Mouse (Mus musculus) MEL (cell line): ENCODE results near the gene Batf2. TPM values are rescaled to one million over a fixed set of nuclear protein-coding genes. Genes with fewer than 3 reads are reported as not detected.

Source experiments
- DNase-seq: peaks from one replicate; pipeline ENCODE4 v3.0.0; 2011; ENCODE audit warnings: low read depth, low spot score
- H3K27ac ChIP-seq: 2 replicates; pipeline ENCODE4 v1.5.1; 2012; ENCODE audit warnings: low read depth, mild to moderate bottlenecking, control low read depth, low read length, moderate library complexity; ENCODE audit not compliant: control insufficient read depth
- H3K27me3 ChIP-seq, 2 experiments: fragments of 150-350 bp in 1 of 2; sonication (generic) in 1 of 2; 2 replicates each; pipeline ENCODE4 v1.6.1; 2012; ENCODE audit warnings: low read length in 2 of 2, mild to moderate bottlenecking in 2 of 2, improper control_type of control experiment in 1 of 2, moderate library complexity in 1 of 2; ENCODE audit not compliant: insufficient read depth in 2 of 2, control insufficient read depth in 1 of 2
- H3K36me3 ChIP-seq, 2 experiments: 2 replicates each; pipeline ENCODE4 v1.6.1; 2012 to 2014; ENCODE audit warnings: low read length in 2 of 2, improper control_type of control experiment in 1 of 2, inconsistent platforms in 1 of 2, mild to moderate bottlenecking in 1 of 2; ENCODE audit not compliant: insufficient read depth in 2 of 2, control insufficient read depth in 1 of 2
- H3K4me1 ChIP-seq, 2 experiments: fragments of 150-350 bp in 1 of 2; sonication (generic) in 1 of 2; 2 replicates each; pipeline ENCODE4 v1.6.1; 2012; ENCODE audit warnings: low read length in 2 of 2, improper control_type of control experiment in 1 of 2, mild to moderate bottlenecking in 1 of 2; ENCODE audit not compliant: insufficient read depth in 2 of 2, control insufficient read depth in 1 of 2
- H3K4me3 ChIP-seq, 2 experiments: fragments of 150-350 bp in 1 of 2; sonication (generic) in 1 of 2; 2 replicates each; pipeline ENCODE4 v1.5.1; 2012; ENCODE audit warnings: low read depth in 2 of 2, low read length in 2 of 2, mild to moderate bottlenecking in 2 of 2, moderate library complexity in 2 of 2, control low read depth in 1 of 2, improper control_type of control experiment in 1 of 2; ENCODE audit not compliant: control insufficient read depth in 1 of 2, insufficient read depth in 1 of 2
- H3K79me2 ChIP-seq: 2 replicates; pipeline ENCODE4 v1.6.1; 2012; ENCODE audit warnings: mild to moderate bottlenecking, low read length, moderate library complexity; ENCODE audit not compliant: control insufficient read depth, poor library complexity, insufficient read depth
- H3K9ac ChIP-seq: 2 replicates; pipeline ENCODE4 v1.6.1; 2012; ENCODE audit warnings: low read depth, mild to moderate bottlenecking, control low read depth, low read length, moderate library complexity; ENCODE audit not compliant: control insufficient read depth, poor library complexity, severe bottlenecking
- H3K9me3 ChIP-seq: fragments of 150-350 bp; sonication (generic); replicated peaks from 2 replicates; pipeline ENCODE4 v1.6.1; 2012; ENCODE audit warnings: mild to moderate bottlenecking, low read length, improper control_type of control experiment, moderate library complexity; ENCODE audit not compliant: insufficient read depth
- BHLHE40 ChIP-seq: IDR thresholded peaks from 2 replicates; pipeline ENCODE4 v1.6.1; 2012; ENCODE audit warnings: low read depth, mild to moderate bottlenecking, inconsistent platforms, low read length, improper control_type of control experiment, borderline replicate concordance
- CHD2 ChIP-seq: IDR thresholded peaks from 2 replicates; pipeline ENCODE4 v1.6.1; 2011; ENCODE audit warnings: low read length, improper control_type of control experiment
- CTCF ChIP-seq, 3 experiments: IDR thresholded peaks in 2 of 3; conservative IDR thresholded peaks in 1 of 3; 2 replicates each; pipeline ENCODE4 v1.5.1; 2011 to 2012; ENCODE audit warnings: low read length in 3 of 3, low read depth in 2 of 3, mild to moderate bottlenecking in 2 of 3, improper control_type of control experiment in 1 of 3, inconsistent platforms in 1 of 3, mixed read lengths in 1 of 3, moderate library complexity in 1 of 3; ENCODE audit not compliant: control insufficient read depth in 1 of 3, insufficient read depth in 1 of 3, poor library complexity in 1 of 3, severe bottlenecking in 1 of 3
- EP300 ChIP-seq, 2 experiments: IDR thresholded peaks; 2 replicates each; pipeline ENCODE4 v1.6.1; 2011; ENCODE audit warnings: improper control_type of control experiment in 2 of 2, low read length in 2 of 2, low read depth in 1 of 2, mild to moderate bottlenecking in 1 of 2
- ETS1 ChIP-seq: IDR thresholded peaks from 2 replicates; pipeline ENCODE4 v1.6.1; 2012; ENCODE audit warnings: low read depth, mild to moderate bottlenecking, inconsistent platforms, low read length, improper control_type of control experiment, moderate library complexity
- GATA1 ChIP-seq: IDR thresholded peaks from 2 replicates; pipeline ENCODE4 v1.6.1; 2011; ENCODE audit warnings: low read depth, low read length, improper control_type of control experiment
- HCFC1 ChIP-seq: IDR thresholded peaks from 2 replicates; pipeline ENCODE4 v1.6.1; 2012; ENCODE audit warnings: low read depth, mild to moderate bottlenecking, inconsistent platforms, low read length, improper control_type of control experiment, moderate library complexity
- MAX ChIP-seq: IDR thresholded peaks from 2 replicates; pipeline ENCODE4 v1.6.1; 2011; ENCODE audit warnings: low read length, improper control_type of control experiment
- MAZ ChIP-seq: IDR thresholded peaks from 2 replicates; pipeline ENCODE4 v1.6.1; 2012; ENCODE audit warnings: low read depth, mild to moderate bottlenecking, inconsistent platforms, low read length, improper control_type of control experiment
- MEF2A ChIP-seq: IDR thresholded peaks from 2 replicates; pipeline ENCODE4 v1.6.1; 2014; ENCODE audit warnings: low read depth, mild to moderate bottlenecking, inconsistent platforms, low read length, improper control_type of control experiment; ENCODE audit not compliant: poor library complexity, insufficient replicate concordance, severe bottlenecking; ENCODE audit errors: extremely low read depth
- NRF1 ChIP-seq: IDR thresholded peaks from 2 replicates; pipeline ENCODE4 v1.6.1; 2014; ENCODE audit warnings: low read depth, mild to moderate bottlenecking, inconsistent platforms, low read length, improper control_type of control experiment, moderate library complexity; ENCODE audit not compliant: poor library complexity, insufficient read depth, severe bottlenecking
- POLR2AphosphoS2 ChIP-seq: IDR thresholded peaks from 2 replicates; pipeline ENCODE4 v1.6.1; 2011; ENCODE audit warnings: low read length, improper control_type of control experiment
- RAD21 ChIP-seq: IDR thresholded peaks from 2 replicates; pipeline ENCODE4 v1.6.1; 2011; ENCODE audit warnings: mild to moderate bottlenecking, low read depth, low read length, improper control_type of control experiment
- RCOR1 ChIP-seq: IDR thresholded peaks from 2 replicates; pipeline ENCODE4 v1.6.1; 2012; ENCODE audit warnings: low read depth, mild to moderate bottlenecking, inconsistent platforms, low read length, improper control_type of control experiment
- SIN3A ChIP-seq: IDR thresholded peaks from 2 replicates; pipeline ENCODE4 v1.6.1; 2012; ENCODE audit warnings: low read length, improper control_type of control experiment, inconsistent platforms
- SMC3 ChIP-seq: IDR thresholded peaks from 2 replicates; pipeline ENCODE4 v1.6.1; 2011; ENCODE audit warnings: low read depth, low read length, improper control_type of control experiment
- TAL1 ChIP-seq: IDR thresholded peaks from 2 replicates; pipeline ENCODE4 v1.6.1; 2012; ENCODE audit warnings: mild to moderate bottlenecking, inconsistent platforms, low read length, moderate library complexity, mixed read lengths
- TBP ChIP-seq: IDR thresholded peaks from 2 replicates; pipeline ENCODE4 v1.8.0; 2011; ENCODE audit warnings: low read depth, low read length, improper control_type of control experiment
- TCF12 ChIP-seq: IDR thresholded peaks from 2 replicates; pipeline ENCODE4 v1.6.1; 2014; ENCODE audit warnings: low read depth, mild to moderate bottlenecking, inconsistent platforms, low read length, improper control_type of control experiment, moderate library complexity
- UBTF ChIP-seq: IDR thresholded peaks from 2 replicates; pipeline ENCODE4 v1.6.1; 2012; ENCODE audit warnings: low read depth, mild to moderate bottlenecking, inconsistent platforms, low read length, improper control_type of control experiment, moderate library complexity, borderline replicate concordance; ENCODE audit not compliant: insufficient read depth
- USF1 ChIP-seq: IDR thresholded peaks from 2 replicates; pipeline ENCODE4 v1.6.1; 2014; ENCODE audit warnings: low read depth, mild to moderate bottlenecking, inconsistent platforms, low read length, improper control_type of control experiment, moderate library complexity
- ZC3H11A ChIP-seq: IDR thresholded peaks from 2 replicates; pipeline ENCODE4 v1.6.1; 2012; ENCODE audit warnings: low read depth, mild to moderate bottlenecking, inconsistent platforms, low read length, improper control_type of control experiment
- ZKSCAN1 ChIP-seq: IDR thresholded peaks from 2 replicates; pipeline ENCODE4 v1.6.1; 2012; ENCODE audit warnings: low read depth, mild to moderate bottlenecking, inconsistent platforms, low read length, improper control_type of control experiment, moderate library complexity
- ZMIZ1 ChIP-seq: IDR thresholded peaks from 2 replicates; pipeline ENCODE4 v1.6.1; 2012; ENCODE audit warnings: low read depth, mild to moderate bottlenecking, inconsistent platforms, low read length, improper control_type of control experiment, moderate library complexity
- ZNF384 ChIP-seq: IDR thresholded peaks from 2 replicates; pipeline ENCODE4 v1.6.1; 2012; ENCODE audit warnings: low read depth, mild to moderate bottlenecking, inconsistent platforms, low read length, improper control_type of control experiment
- polyA plus RNA-seq, 2 experiments: library from polyadenylated mRNA; stranded (reverse) in 1 of 2; unstranded in 1 of 2; fragments of >175 nt in 1 of 2; fragments of >200 nt in 1 of 2; gene quantifications; 2 replicates each; pipeline versions ENCODE4 v1.2.1 to v1.2.4; 2012; ENCODE audit warnings: low replicate concordance in 2 of 2, low read depth in 1 of 2; ENCODE audit not compliant: insufficient read length in 2 of 2, insufficient read depth in 1 of 2, missing spikeins in 1 of 2
- total RNA-seq: library from RNA; depleted of rRNA; stranded (reverse); fragments of 300-350 nt; gene quantifications from 2 replicates; pipeline ENCODE4 v1.2.3, GENCODE M21; 2012

The Batf2 gene
- total and polyA plus RNA-seq, 3 experiments = 0.19 to 0.60 TPM; not detected in 1

GRCm38 (mm10) chr19:6163872-6164547 lies 23.2 kb downstream of the Batf2 start:
- Histone ChIP-seq H3K4me3 (peak overlapping the region; percentile 15 to 54), H3K9me3 (no peaks in the 10 kb centered on the region), H3K9ac (peak overlapping the region; percentile 21; the same call in 1 of the 2 replicates), H3K27me3 (no peaks in the 10 kb centered on the region), H3K36me3 (peaks cover 0 to 6% of the 10 kb centered on the region in 2 experiments; a peak in 2 of 4 replicates), H3K27ac (no peak overlapping the region), H3K4me1 (peaks cover 0 to 12% of the 10 kb centered on the region in 2 experiments; a peak in 3 of 4 replicates), H3K79me2 (no peaks in the 10 kb centered on the region)
- peak; percentile 51 for DNase-seq
- TF ChIP-seq ZC3H11A (no peak), MAX (0 out of 2 replicates have a peak, but pooled peaks have one; percentile 22), MEF2A (no peak), EP300 (IDR thresholded peaks at IDR 0.05; ENCODE audit: low read depth in 1 of 2, low read length in 2 of 2) (0 out of 4 replicates have a peak, but pooled peaks of 1 of the 2 experiments have one; percentile 7), NRF1 (no peak), SIN3A (no peak), POLR2AphosphoS2 (no peak), MAZ (no peak), TCF12 (no peak), GATA1 (peak; percentile 34; the same call in 1 of the 2 replicates), CHD2 (no peak)

- DNase-seq = peak; percentile 34
- H3K27me3 ChIP-seq = no peaks in the 10 kb centered on the region
- H3K4me3 ChIP-seq = no peak overlapping the region
- TF ChIP-seq ZNF384 = no peak
- TF ChIP-seq UBTF = no peak
- no peak for TF ChIP-seq ZKSCAN1
- no peak for TF ChIP-seq HCFC1
- no peak for TF ChIP-seq MEF2A
- TF ChIP-seq TBP = no peak
- TF ChIP-seq TCF12 = no peak
- TF ChIP-seq RCOR1 = no peak
- TF ChIP-seq USF1 = no peak
- TF ChIP-seq BHLHE40 = no peak
- TF ChIP-seq EP300 (IDR thresholded peaks at IDR 0.05; ENCODE audit: low read depth in 1 of 2, low read length in 2 of 2) = no peak
- TF ChIP-seq SMC3 = peak; percentile 51
- TF ChIP-seq CTCF (IDR thresholded peaks at IDR 0.05 in 2 of 3, conservative IDR thresholded peaks at IDR 0.05 in 1 of 3; ENCODE audit: control insufficient read depth in 1 of 3, insufficient read depth in 1 of 3, low read depth in 2 of 3, low read length in 3 of 3, poor library complexity in 1 of 3, severe bottlenecking in 1 of 3) = peak; percentile 54 to 60 (median 55)
- TF ChIP-seq ETS1 = no peak
- no peak for TF ChIP-seq ZMIZ1
- TF ChIP-seq MAZ = 0 out of 2 replicates have a peak, but pooled peaks have one; percentile 15
- peak; percentile 48 for TF ChIP-seq RAD21
- TF ChIP-seq TAL1 = no peak
- no peaks in the 10 kb centered on the region for H3K9me3 ChIP-seq
- H3K27ac ChIP-seq = no peak overlapping the region
- peaks cover 0 to 6% of the 10 kb centered on the region in 2 experiments; a peak in 2 of 4 replicates for H3K36me3 ChIP-seq
- no peak overlapping the region for H3K9ac ChIP-seq
- peaks cover 0 to 12% of the 10 kb centered on the region in 2 experiments; a peak in 3 of 4 replicates for H3K4me1 ChIP-seq
- H3K79me2 ChIP-seq = no peaks in the 10 kb centered on the region
Measured at GRCm38 (mm10) chr19:6166750-6167149, 26.0 kb downstream of the Batf2 start.
